Mouse (Mus musculus) megakaryocyte, embryonic 14.5 days (primary cell): ENCODE data around the gene Kdm5b. TPM values are rescaled to one million over a fixed set of nuclear protein-coding genes. Genes with fewer than 3 reads are reported as not detected.
"Not testable (repeated sequence)": the region's sequence is repeated elsewhere in the genome, so short reads cannot be mapped to it uniquely, and the experiment has no call there.

Experiments
- H3K27me3 ChIP-seq: replicated peaks from 2 replicates; pipeline ENCODE3; 2012; ENCODE audit warnings: inconsistent platforms
- H3K36me3 ChIP-seq: replicated peaks from 2 replicates; pipeline ENCODE3; 2012; ENCODE audit warnings: low read length, inconsistent platforms, mixed read lengths
- H3K4me1 ChIP-seq: 2 replicates; pipeline ENCODE4 v1.6.1; 2012; ENCODE audit warnings: inconsistent platforms
- H3K4me3 ChIP-seq: replicated peaks from 2 replicates; pipeline ENCODE3; 2012; ENCODE audit warnings: moderate library complexity, mild to moderate bottlenecking, inconsistent platforms
- H3K9me3 ChIP-seq: 2 replicates; pipeline ENCODE4 v1.6.1; 2012; ENCODE audit warnings: inconsistent platforms
- FLI1 ChIP-seq: IDR thresholded peaks from 2 replicates; pipeline ENCODE4 v1.6.1; 2012; ENCODE audit warnings: low read length, inconsistent platforms, mixed read lengths
- GATA1 ChIP-seq: IDR thresholded peaks from 3 replicates; pipeline ENCODE4 v1.6.1; 2012; ENCODE audit warnings: mixed read lengths, low read length, inconsistent platforms, borderline replicate concordance
- polyA plus RNA-seq: library from polyadenylated mRNA; stranded (reverse); fragments of >175 nt; gene quantifications from 2 replicates; pipeline ENCODE4 v1.2.3, GENCODE M21; 2012; ENCODE audit warnings: low replicate concordance; ENCODE audit not compliant: insufficient read depth

The Kdm5b gene
- polyA plus RNA-seq, 1 experiment = 0.63 TPM

DNA sequence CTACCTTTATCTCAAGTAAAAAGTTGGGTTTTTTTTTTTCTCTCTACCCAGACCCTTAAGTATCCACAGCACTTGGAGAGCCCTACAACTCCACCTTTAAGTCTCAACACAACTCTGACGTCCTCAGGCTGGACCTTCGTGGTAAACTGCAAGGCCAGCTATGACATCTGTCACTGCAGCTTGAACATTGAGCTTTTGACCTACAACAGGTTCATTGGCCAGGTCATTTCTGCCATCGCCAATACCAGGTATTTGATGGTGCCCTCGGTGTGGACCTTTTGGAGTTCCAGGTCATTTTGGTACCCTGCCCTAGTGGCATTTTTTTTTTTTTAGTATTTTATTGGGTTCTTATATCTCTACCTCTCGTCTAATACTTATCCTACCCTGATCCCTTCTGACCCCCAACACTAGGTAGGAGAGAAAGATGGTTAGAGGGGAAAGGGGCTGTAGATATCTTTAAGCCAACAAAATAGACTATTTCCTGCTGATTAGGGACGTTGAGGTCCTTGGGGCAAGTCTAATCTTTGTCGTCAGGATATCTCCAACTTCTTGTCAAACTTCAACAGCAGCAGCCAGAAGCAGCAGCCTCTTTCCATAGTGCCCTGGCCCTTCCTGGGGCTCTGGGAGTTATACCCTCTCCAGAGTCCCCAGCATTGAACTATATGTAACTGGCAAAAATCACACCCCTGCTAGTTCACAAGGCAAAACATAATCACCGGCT lies 39.8 kb upstream of the Kdm5b start:
- no peaks in the 10 kb centered on the region for H3K9me3 ChIP-seq
- no peak overlapping the region for H3K4me3 ChIP-seq
- H3K4me1 ChIP-seq = peaks cover 68% of the 10 kb centered on the region
- no peaks in the 10 kb centered on the region for H3K36me3 ChIP-seq
- TF ChIP-seq GATA1 = no peak
- no peak for TF ChIP-seq FLI1
- H3K27me3 ChIP-seq = peaks cover 6% of the 10 kb centered on the region

DNA sequence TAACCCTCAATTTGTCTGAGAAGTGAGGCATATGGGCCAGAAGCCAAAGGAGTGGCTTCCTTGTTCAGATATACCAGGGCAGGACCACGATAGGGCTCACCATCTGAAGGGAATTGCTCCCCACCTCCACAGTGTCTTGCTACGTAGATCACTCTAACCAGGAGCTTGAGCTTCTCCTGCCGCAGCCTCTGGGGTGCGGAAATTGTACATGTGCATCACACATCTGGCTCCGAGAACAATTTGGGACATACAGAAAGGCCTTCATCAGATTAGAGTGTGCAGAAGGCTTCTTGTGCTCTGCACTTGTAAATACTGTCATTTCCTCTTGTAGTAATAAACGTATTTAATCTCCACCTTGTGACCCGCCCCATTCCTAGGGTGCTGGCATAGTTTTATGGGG lies 38.8 kb upstream of the Kdm5b start:
- no peak for TF ChIP-seq FLI1
- no peak for TF ChIP-seq GATA1
- H3K36me3 ChIP-seq = no peaks in the 10 kb centered on the region
- H3K9me3 ChIP-seq = no peaks in the 10 kb centered on the region
- peaks cover 68% of the 10 kb centered on the region for H3K4me1 ChIP-seq
- H3K27me3 ChIP-seq = peaks cover 3% of the 10 kb centered on the region
- H3K4me3 ChIP-seq = no peak overlapping the region

DNA sequence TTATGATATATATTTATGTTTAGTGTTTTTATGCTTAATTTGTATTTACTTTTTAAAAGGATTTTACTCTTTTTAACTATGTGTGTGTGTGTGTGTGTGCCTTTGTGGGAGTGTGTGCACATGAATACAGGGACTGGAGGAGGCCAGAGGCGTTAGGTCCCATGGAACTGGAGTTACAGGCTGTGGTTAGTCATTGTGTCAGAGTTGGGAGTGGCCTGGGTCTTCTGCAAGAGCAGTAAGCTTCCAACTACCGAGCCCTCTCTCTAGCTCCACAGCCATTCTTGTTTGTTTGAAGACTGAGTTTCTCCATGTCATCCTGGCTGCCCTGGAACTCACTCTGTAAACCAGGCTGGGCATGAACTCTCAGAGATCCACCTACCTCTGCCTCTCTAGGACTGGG lies 37.6 kb upstream of the Kdm5b start:
- no peaks in the 10 kb centered on the region for H3K27me3 ChIP-seq
- no peaks in the 10 kb centered on the region for H3K36me3 ChIP-seq
- TF ChIP-seq FLI1 (no peak), GATA1 (no peak)
- H3K4me3 ChIP-seq = no peak overlapping the region
- H3K9me3 ChIP-seq = no peaks in the 10 kb centered on the region
- H3K4me1 ChIP-seq = peaks cover 66% of the 10 kb centered on the region

DNA sequence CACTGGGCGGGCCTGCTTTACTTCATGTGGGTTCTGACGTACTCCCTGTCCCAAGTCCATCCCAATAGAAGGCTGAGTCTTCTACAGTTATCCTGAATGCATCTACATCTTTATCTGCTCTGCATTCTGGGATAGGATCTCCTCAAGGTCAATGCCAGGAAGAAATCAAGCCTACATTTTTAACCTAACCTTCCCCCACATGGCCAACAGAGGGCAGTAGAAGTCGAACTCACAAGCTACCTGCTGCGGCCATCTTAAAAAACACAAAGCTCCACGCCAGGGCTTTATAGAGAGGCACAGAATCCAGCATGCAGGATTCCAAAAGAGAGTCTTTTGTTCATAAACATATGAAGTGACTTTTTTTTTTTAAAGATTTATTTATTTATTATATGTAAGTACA lies 35.5 kb upstream of the Kdm5b start:
- TF ChIP-seq FLI1 (no peak), GATA1 (no peak)
- H3K4me3 ChIP-seq = no peak overlapping the region
- no peaks in the 10 kb centered on the region for H3K27me3 ChIP-seq
- H3K4me1 ChIP-seq = peaks cover 51% of the 10 kb centered on the region
- no peaks in the 10 kb centered on the region for H3K9me3 ChIP-seq
- no peaks in the 10 kb centered on the region for H3K36me3 ChIP-seq

DNA sequence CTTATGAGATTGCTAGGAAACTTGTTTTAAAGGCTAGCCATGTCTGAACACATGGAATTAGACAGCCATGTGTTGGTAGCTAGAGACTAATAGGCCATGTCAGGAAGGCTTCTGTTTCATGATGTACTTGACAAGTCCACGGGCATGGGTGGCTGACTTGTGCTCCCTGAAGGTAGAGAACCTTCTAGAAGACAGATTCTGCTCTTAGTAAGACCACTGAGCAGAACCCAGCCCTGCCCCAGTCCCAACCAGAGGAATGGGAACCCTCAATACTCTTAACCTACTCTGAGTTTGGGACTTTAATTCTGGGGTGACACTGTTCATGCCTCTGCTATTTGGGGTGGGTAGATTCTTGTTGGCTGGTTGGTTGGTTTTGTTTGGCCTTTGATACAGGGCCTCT lies 35.0 kb upstream of the Kdm5b start:
- H3K4me3 ChIP-seq = no peak overlapping the region
- no peaks in the 10 kb centered on the region for H3K9me3 ChIP-seq
- no peak for TF ChIP-seq GATA1
- no peak for TF ChIP-seq FLI1
- H3K4me1 ChIP-seq = peaks cover 51% of the 10 kb centered on the region
- no peaks in the 10 kb centered on the region for H3K36me3 ChIP-seq
- no peaks in the 10 kb centered on the region for H3K27me3 ChIP-seq

DNA sequence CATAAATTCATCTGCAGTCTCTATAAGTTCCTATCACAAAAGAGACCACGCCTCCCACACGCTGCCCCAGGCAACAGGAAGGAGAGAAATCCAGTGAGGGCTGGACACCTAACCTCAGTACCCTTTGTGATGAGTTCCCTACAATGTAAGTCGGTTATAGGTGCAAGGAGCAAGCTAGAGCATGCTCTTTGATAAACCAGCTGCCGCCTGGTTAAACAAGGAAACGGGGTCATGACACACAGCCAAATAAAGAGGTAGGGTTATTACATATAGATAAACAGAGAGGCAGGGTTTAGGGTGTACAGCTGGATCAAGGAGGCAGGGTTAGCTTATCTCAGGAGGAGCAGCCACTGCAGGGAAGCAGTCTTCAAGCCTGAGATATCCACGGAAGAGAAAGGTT lies 33.2 kb upstream of the Kdm5b start:
- Histone ChIP-seq H3K36me3 (no peaks in the 10 kb centered on the region), H3K4me3 (no peak overlapping the region), H3K9me3 (no peaks in the 10 kb centered on the region), H3K4me1 (peaks cover 49% of the 10 kb centered on the region), H3K27me3 (no peaks in the 10 kb centered on the region)
- TF ChIP-seq FLI1 (no peak), GATA1 (no peak)

DNA sequence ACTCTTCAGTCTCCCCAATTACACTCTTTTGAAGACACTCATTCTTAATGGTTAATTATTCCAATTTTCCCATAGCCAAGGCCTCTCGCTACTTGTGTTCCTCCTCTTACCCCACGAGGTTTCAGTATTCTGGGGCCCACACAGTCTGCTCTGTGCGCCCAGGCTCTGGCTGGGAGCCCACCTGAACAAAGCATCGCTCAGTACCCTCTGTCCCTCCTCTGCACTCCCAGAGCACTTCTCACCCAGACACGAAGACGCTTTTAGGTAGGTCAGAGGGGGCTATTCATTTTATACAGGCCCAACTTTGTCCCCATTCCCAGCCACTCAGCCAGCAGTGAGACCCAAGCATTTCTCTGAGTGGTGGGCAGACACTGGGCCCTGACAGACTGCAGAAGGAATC lies 29.4 kb upstream of the Kdm5b start:
- no peaks in the 10 kb centered on the region for H3K36me3 ChIP-seq
- peaks cover 35% of the 10 kb centered on the region for H3K4me1 ChIP-seq
- no peaks in the 10 kb centered on the region for H3K9me3 ChIP-seq
- no peaks in the 10 kb centered on the region for H3K27me3 ChIP-seq
- H3K4me3 ChIP-seq = peak overlapping the region; percentile 14
- TF ChIP-seq FLI1 (no peak), GATA1 (no peak)

DNA sequence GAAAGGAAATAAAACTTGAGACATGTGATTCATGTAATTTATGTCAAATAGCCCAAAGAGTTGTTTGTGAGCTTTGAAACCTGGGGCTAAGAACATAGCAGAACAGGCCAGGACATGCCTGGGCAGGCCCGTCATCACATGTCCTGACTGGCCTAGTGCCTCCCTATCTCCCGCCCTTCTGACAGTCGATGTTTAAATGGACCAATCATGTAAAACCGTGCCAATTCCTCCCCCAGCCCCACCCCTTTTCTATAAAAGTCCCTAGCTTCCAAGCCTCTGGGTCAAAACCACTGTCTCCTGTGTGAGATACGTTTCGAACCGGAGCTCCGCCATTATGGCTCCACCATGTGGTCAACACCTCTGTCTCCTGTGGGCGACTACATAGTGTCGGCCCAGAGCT lies 26.3 kb upstream of the Kdm5b start:
- peaks cover 28% of the 10 kb centered on the region for H3K4me1 ChIP-seq
- H3K27me3 ChIP-seq, H3K9me3 ChIP-seq, H3K4me3 ChIP-seq, H3K36me3 ChIP-seq: not testable (repeated sequence)

DNA sequence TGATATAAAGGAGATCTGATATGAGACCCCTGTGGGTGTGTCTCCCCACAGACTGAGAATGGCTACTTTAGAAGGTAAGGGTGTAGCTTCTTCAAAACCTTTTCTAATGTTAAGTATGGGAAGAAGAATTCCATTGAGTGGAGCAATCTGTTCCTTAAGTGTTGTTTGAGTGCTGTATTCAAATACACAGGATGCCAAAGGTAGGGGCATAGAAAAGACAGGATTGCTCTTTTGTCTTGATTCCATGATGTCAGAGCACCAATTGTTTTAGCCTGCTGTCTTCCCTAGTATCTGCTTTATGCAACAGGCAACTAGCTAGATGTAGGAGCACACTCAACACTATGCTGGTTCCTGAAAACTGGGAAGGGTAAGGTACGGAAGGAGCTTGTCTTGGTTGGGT lies 24.9 kb upstream of the Kdm5b start:
- H3K36me3 ChIP-seq = no peaks in the 10 kb centered on the region
- H3K4me1 ChIP-seq = peaks cover 20% of the 10 kb centered on the region
- no peaks in the 10 kb centered on the region for H3K27me3 ChIP-seq
- TF ChIP-seq GATA1 (no peak), FLI1 (no peak)
- H3K9me3 ChIP-seq = no peaks in the 10 kb centered on the region
- H3K4me3 ChIP-seq = no peak overlapping the region

DNA sequence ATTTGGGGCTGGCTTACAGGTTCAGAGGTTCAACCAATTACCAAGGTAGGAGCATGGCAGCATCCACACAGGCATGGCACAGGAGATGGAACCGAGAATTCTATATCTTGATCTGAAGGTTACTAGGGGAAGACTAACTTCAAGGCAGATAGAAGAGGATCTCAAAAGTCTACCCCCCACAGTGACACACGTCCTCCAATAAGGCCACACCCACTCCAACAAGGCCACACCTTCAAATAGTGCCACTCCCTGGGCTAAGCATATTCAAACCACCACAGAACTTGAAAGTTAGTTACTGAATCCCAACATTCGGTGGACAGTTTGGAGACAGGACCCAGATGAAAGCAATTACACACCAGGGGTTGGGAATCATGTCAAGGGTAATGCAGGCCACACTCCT lies 24.5 kb upstream of the Kdm5b start:
- no peaks in the 10 kb centered on the region for H3K9me3 ChIP-seq
- no peak for TF ChIP-seq GATA1
- TF ChIP-seq FLI1 = no peak
- peaks cover 16% of the 10 kb centered on the region for H3K4me1 ChIP-seq
- peaks cover 1% of the 10 kb centered on the region for H3K27me3 ChIP-seq
- H3K4me3 ChIP-seq = no peak overlapping the region
- no peaks in the 10 kb centered on the region for H3K36me3 ChIP-seq

DNA sequence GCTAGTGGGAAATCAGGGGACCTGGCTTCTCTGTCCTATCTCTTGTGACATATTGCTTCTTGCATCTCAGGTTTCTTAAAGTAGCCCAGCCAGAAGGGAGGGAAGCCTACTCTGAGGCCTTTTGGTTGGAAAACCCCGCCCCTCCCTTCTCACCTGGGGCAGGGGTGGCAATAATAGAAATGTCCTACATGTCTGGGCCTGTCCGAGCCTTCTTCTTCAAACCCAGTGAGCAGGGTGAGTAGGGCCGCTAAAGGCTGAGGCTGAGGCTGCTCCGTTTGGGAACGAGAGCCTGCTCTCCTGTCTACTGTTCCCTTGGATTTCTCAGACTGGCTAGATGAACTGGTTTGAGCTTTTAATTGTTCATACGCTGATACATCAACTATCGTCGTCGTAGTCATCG lies 19.4 kb upstream of the Kdm5b start:
- TF ChIP-seq FLI1 = no peak
- no peak for TF ChIP-seq GATA1
- Histone ChIP-seq H3K27me3 (peaks cover 10% of the 10 kb centered on the region), H3K9me3 (peaks cover 11% of the 10 kb centered on the region), H3K4me1 (peaks cover 15% of the 10 kb centered on the region), H3K4me3 (no peak overlapping the region), H3K36me3 (peaks cover 3% of the 10 kb centered on the region)
